Mouse (Mus musculus) MEL (cell line): ENCODE results near the gene Tnfrsf4. TPM values are rescaled to one million over a fixed set of nuclear protein-coding genes. Genes with fewer than 3 reads are reported as not detected.

Experiments
- DNase-seq: peaks from one replicate; pipeline ENCODE4 v3.0.0; 2011; ENCODE audit warnings: low read depth, low spot score
- H3K27ac ChIP-seq: 2 replicates; pipeline ENCODE4 v1.5.1; 2012; ENCODE audit warnings: low read depth, mild to moderate bottlenecking, control low read depth, low read length, moderate library complexity; ENCODE audit not compliant: control insufficient read depth
- H3K27me3 ChIP-seq, 2 experiments: fragments of 150-350 bp in 1 of 2; sonication (generic) in 1 of 2; 2 replicates each; pipeline ENCODE4 v1.6.1; 2012; ENCODE audit warnings: low read length in 2 of 2, mild to moderate bottlenecking in 2 of 2, improper control_type of control experiment in 1 of 2, moderate library complexity in 1 of 2; ENCODE audit not compliant: insufficient read depth in 2 of 2, control insufficient read depth in 1 of 2
- H3K36me3 ChIP-seq, 2 experiments: 2 replicates each; pipeline ENCODE4 v1.6.1; 2012 to 2014; ENCODE audit warnings: low read length in 2 of 2, improper control_type of control experiment in 1 of 2, inconsistent platforms in 1 of 2, mild to moderate bottlenecking in 1 of 2; ENCODE audit not compliant: insufficient read depth in 2 of 2, control insufficient read depth in 1 of 2
- H3K4me1 ChIP-seq, 2 experiments: fragments of 150-350 bp in 1 of 2; sonication (generic) in 1 of 2; 2 replicates each; pipeline ENCODE4 v1.6.1; 2012; ENCODE audit warnings: low read length in 2 of 2, improper control_type of control experiment in 1 of 2, mild to moderate bottlenecking in 1 of 2; ENCODE audit not compliant: insufficient read depth in 2 of 2, control insufficient read depth in 1 of 2
- H3K4me3 ChIP-seq, 2 experiments: fragments of 150-350 bp in 1 of 2; sonication (generic) in 1 of 2; 2 replicates each; pipeline ENCODE4 v1.5.1; 2012; ENCODE audit warnings: low read depth in 2 of 2, low read length in 2 of 2, mild to moderate bottlenecking in 2 of 2, moderate library complexity in 2 of 2, control low read depth in 1 of 2, improper control_type of control experiment in 1 of 2; ENCODE audit not compliant: control insufficient read depth in 1 of 2, insufficient read depth in 1 of 2
- H3K79me2 ChIP-seq: 2 replicates; pipeline ENCODE4 v1.6.1; 2012; ENCODE audit warnings: mild to moderate bottlenecking, low read length, moderate library complexity; ENCODE audit not compliant: control insufficient read depth, poor library complexity, insufficient read depth
- H3K9ac ChIP-seq: 2 replicates; pipeline ENCODE4 v1.6.1; 2012; ENCODE audit warnings: low read depth, mild to moderate bottlenecking, control low read depth, low read length, moderate library complexity; ENCODE audit not compliant: control insufficient read depth, poor library complexity, severe bottlenecking
- H3K9me3 ChIP-seq: fragments of 150-350 bp; sonication (generic); replicated peaks from 2 replicates; pipeline ENCODE4 v1.6.1; 2012; ENCODE audit warnings: mild to moderate bottlenecking, low read length, improper control_type of control experiment, moderate library complexity; ENCODE audit not compliant: insufficient read depth
- CHD1 ChIP-seq: IDR thresholded peaks from 2 replicates; pipeline ENCODE4 v1.6.1; 2012; ENCODE audit warnings: low read depth, mild to moderate bottlenecking, inconsistent platforms, low read length, improper control_type of control experiment
- E2F4 ChIP-seq: IDR thresholded peaks from 2 replicates; pipeline ENCODE4 v1.6.1; 2011; ENCODE audit warnings: low read depth, low read length, improper control_type of control experiment, borderline replicate concordance
- ELF1 ChIP-seq: IDR thresholded peaks from 2 replicates; pipeline ENCODE4 v1.6.1; 2014; ENCODE audit warnings: low read depth, mild to moderate bottlenecking, inconsistent platforms, low read length, improper control_type of control experiment, moderate library complexity
- EP300 ChIP-seq, 2 experiments: IDR thresholded peaks; 2 replicates each; pipeline ENCODE4 v1.6.1; 2011; ENCODE audit warnings: improper control_type of control experiment in 2 of 2, low read length in 2 of 2, low read depth in 1 of 2, mild to moderate bottlenecking in 1 of 2
- GABPA ChIP-seq: IDR thresholded peaks from 2 replicates; pipeline ENCODE4 v1.6.1; 2012; ENCODE audit warnings: low read depth, mild to moderate bottlenecking, inconsistent platforms, low read length, improper control_type of control experiment, moderate library complexity
- GATA1 ChIP-seq: IDR thresholded peaks from 2 replicates; pipeline ENCODE4 v1.6.1; 2011; ENCODE audit warnings: low read depth, low read length, improper control_type of control experiment
- HCFC1 ChIP-seq: IDR thresholded peaks from 2 replicates; pipeline ENCODE4 v1.6.1; 2012; ENCODE audit warnings: low read depth, mild to moderate bottlenecking, inconsistent platforms, low read length, improper control_type of control experiment, moderate library complexity
- JUND ChIP-seq: IDR thresholded peaks from 2 replicates; pipeline ENCODE4 v1.6.1; 2011; ENCODE audit warnings: low read depth, mild to moderate bottlenecking, improper control_type of control experiment, low read length
- KAT2A ChIP-seq: conservative IDR thresholded peaks from 2 replicates; pipeline ENCODE4 v1.6.1; 2012; ENCODE audit warnings: low read depth, low read length, improper control_type of control experiment, inconsistent platforms
- MAFK ChIP-seq: IDR thresholded peaks from 2 replicates; pipeline ENCODE4 v1.6.1; 2011; ENCODE audit warnings: low read depth, mild to moderate bottlenecking, low read length, improper control_type of control experiment, borderline replicate concordance
- MAX ChIP-seq: IDR thresholded peaks from 2 replicates; pipeline ENCODE4 v1.6.1; 2011; ENCODE audit warnings: low read length, improper control_type of control experiment
- MAZ ChIP-seq: IDR thresholded peaks from 2 replicates; pipeline ENCODE4 v1.6.1; 2012; ENCODE audit warnings: low read depth, mild to moderate bottlenecking, inconsistent platforms, low read length, improper control_type of control experiment
- MEF2A ChIP-seq: IDR thresholded peaks from 2 replicates; pipeline ENCODE4 v1.6.1; 2014; ENCODE audit warnings: low read depth, mild to moderate bottlenecking, inconsistent platforms, low read length, improper control_type of control experiment; ENCODE audit not compliant: poor library complexity, insufficient replicate concordance, severe bottlenecking; ENCODE audit errors: extremely low read depth
- MXI1 ChIP-seq: IDR thresholded peaks from 2 replicates; pipeline ENCODE4 v1.6.1; 2011; ENCODE audit warnings: mild to moderate bottlenecking, low read depth, low read length, improper control_type of control experiment
- MYC ChIP-seq: IDR thresholded peaks from 2 replicates; pipeline ENCODE4 v1.6.1; 2011; ENCODE audit warnings: low read depth, mild to moderate bottlenecking, low read length, improper control_type of control experiment, moderate library complexity
- NRF1 ChIP-seq: IDR thresholded peaks from 2 replicates; pipeline ENCODE4 v1.6.1; 2014; ENCODE audit warnings: low read depth, mild to moderate bottlenecking, inconsistent platforms, low read length, improper control_type of control experiment, moderate library complexity; ENCODE audit not compliant: poor library complexity, insufficient read depth, severe bottlenecking
- POLR2AphosphoS2 ChIP-seq: IDR thresholded peaks from 2 replicates; pipeline ENCODE4 v1.6.1; 2011; ENCODE audit warnings: low read length, improper control_type of control experiment
- POLR2AphosphoS5 ChIP-seq: IDR thresholded peaks from 2 replicates; pipeline ENCODE4 v1.6.1; 2012; ENCODE audit warnings: low read depth, borderline replicate concordance, mild to moderate bottlenecking, inconsistent platforms, low read length, moderate library complexity, mixed read lengths
- RAD21 ChIP-seq: IDR thresholded peaks from 2 replicates; pipeline ENCODE4 v1.6.1; 2011; ENCODE audit warnings: mild to moderate bottlenecking, low read depth, low read length, improper control_type of control experiment
- SMC3 ChIP-seq: IDR thresholded peaks from 2 replicates; pipeline ENCODE4 v1.6.1; 2011; ENCODE audit warnings: low read depth, low read length, improper control_type of control experiment
- TBP ChIP-seq: IDR thresholded peaks from 2 replicates; pipeline ENCODE4 v1.8.0; 2011; ENCODE audit warnings: low read depth, low read length, improper control_type of control experiment
- UBTF ChIP-seq: IDR thresholded peaks from 2 replicates; pipeline ENCODE4 v1.6.1; 2012; ENCODE audit warnings: low read depth, mild to moderate bottlenecking, inconsistent platforms, low read length, improper control_type of control experiment, moderate library complexity, borderline replicate concordance; ENCODE audit not compliant: insufficient read depth
- USF1 ChIP-seq: IDR thresholded peaks from 2 replicates; pipeline ENCODE4 v1.6.1; 2014; ENCODE audit warnings: low read depth, mild to moderate bottlenecking, inconsistent platforms, low read length, improper control_type of control experiment, moderate library complexity
- USF2 ChIP-seq, 2 experiments: IDR thresholded peaks; 2 replicates each; pipeline ENCODE4 v1.6.1; 2011 to 2012; ENCODE audit warnings: improper control_type of control experiment in 2 of 2, low read length in 2 of 2, borderline replicate concordance in 1 of 2, inconsistent platforms in 1 of 2, low read depth in 1 of 2, mild to moderate bottlenecking in 1 of 2; ENCODE audit not compliant: insufficient read depth in 1 of 2
- ZC3H11A ChIP-seq: IDR thresholded peaks from 2 replicates; pipeline ENCODE4 v1.6.1; 2012; ENCODE audit warnings: low read depth, mild to moderate bottlenecking, inconsistent platforms, low read length, improper control_type of control experiment
- ZKSCAN1 ChIP-seq: IDR thresholded peaks from 2 replicates; pipeline ENCODE4 v1.6.1; 2012; ENCODE audit warnings: low read depth, mild to moderate bottlenecking, inconsistent platforms, low read length, improper control_type of control experiment, moderate library complexity
- ZMIZ1 ChIP-seq: IDR thresholded peaks from 2 replicates; pipeline ENCODE4 v1.6.1; 2012; ENCODE audit warnings: low read depth, mild to moderate bottlenecking, inconsistent platforms, low read length, improper control_type of control experiment, moderate library complexity
- ZNF384 ChIP-seq: IDR thresholded peaks from 2 replicates; pipeline ENCODE4 v1.6.1; 2012; ENCODE audit warnings: low read depth, mild to moderate bottlenecking, inconsistent platforms, low read length, improper control_type of control experiment
- polyA plus RNA-seq, 2 experiments: library from polyadenylated mRNA; stranded (reverse) in 1 of 2; unstranded in 1 of 2; fragments of >175 nt in 1 of 2; fragments of >200 nt in 1 of 2; gene quantifications; 2 replicates each; pipeline versions ENCODE4 v1.2.1 to v1.2.4; 2012; ENCODE audit warnings: low replicate concordance in 2 of 2, low read depth in 1 of 2; ENCODE audit not compliant: insufficient read length in 2 of 2, insufficient read depth in 1 of 2, missing spikeins in 1 of 2
- total RNA-seq: library from RNA; depleted of rRNA; stranded (reverse); fragments of 300-350 nt; gene quantifications from 2 replicates; pipeline ENCODE4 v1.2.3, GENCODE M21; 2012

The Tnfrsf4 gene
- total and polyA plus RNA-seq, 3 experiments, result 1.6 to 2.7 TPM; not detected in 1

DNA sequence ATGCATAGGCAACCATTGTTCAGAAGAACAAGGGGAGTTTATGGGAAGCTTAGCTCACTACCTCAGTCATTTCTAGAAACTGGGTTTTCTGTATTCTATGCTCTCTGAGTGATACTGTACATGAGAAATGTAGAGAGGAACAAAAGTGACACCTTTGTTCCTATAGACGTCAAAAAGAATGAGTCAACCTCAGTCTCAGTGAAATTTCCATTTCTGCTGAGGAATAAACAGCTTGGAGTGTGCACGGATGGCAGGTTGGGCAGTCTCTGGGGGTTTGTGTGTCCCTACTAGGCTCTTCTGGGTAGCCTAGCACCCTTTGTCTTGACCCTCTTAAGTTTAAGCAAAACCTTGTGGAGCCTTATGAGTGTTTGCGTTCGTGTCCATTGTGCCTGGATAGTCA is 5.3 kb upstream of the Tnfrsf4 start:
- Histone ChIP-seq H3K9ac (no peak overlapping the region), H3K9me3 (no peaks in the 10 kb centered on the region), H3K4me3 (no peak overlapping the region), H3K27ac (no peak overlapping the region), H3K27me3 (no peaks in the 10 kb centered on the region), H3K36me3 (peaks cover 0 to 27% of the 10 kb centered on the region in 2 experiments; a peak in 2 of 4 replicates), H3K79me2 (no peaks in the 10 kb centered on the region), H3K4me1 (no peaks in the 10 kb centered on the region)
- TF ChIP-seq NRF1, result no peak
- no peak for TF ChIP-seq MAX
- TF ChIP-seq ZMIZ1, result no peak
- TF ChIP-seq MXI1, result no peak
- no peak for TF ChIP-seq CHD1
- TF ChIP-seq POLR2AphosphoS5, result no peak
- no peak for TF ChIP-seq TBP
- TF ChIP-seq JUND, result no peak
- no peak for TF ChIP-seq KAT2A
- no peak for TF ChIP-seq EP300 (IDR thresholded peaks at IDR 0.05; ENCODE audit: low read depth in 1 of 2, low read length in 2 of 2)
- TF ChIP-seq MAZ, result no peak
- no peak for TF ChIP-seq ZNF384
- no peak for TF ChIP-seq POLR2AphosphoS2
- no peak for TF ChIP-seq USF2 (IDR thresholded peaks at IDR 0.05; ENCODE audit: borderline replicate concordance in 1 of 2, insufficient read depth in 1 of 2, low read depth in 1 of 2, low read length in 2 of 2)
- TF ChIP-seq RAD21, result no peak
- TF ChIP-seq GABPA, result no peak
- no peak for TF ChIP-seq MEF2A
- no peak for TF ChIP-seq MAFK
- no peak for DNase-seq

- TF ChIP-seq ELF1 (no peak), ZKSCAN1 (no peak), ZMIZ1 (no peak), E2F4 (no peak), MAX (no peak), GABPA (no peak), MYC (no peak), UBTF (no peak), HCFC1 (no peak), USF1 (no peak), RAD21 (no peak), SMC3 (no peak), USF2 (IDR thresholded peaks at IDR 0.05; ENCODE audit: borderline replicate concordance in 1 of 2, insufficient read depth in 1 of 2, low read depth in 1 of 2, low read length in 2 of 2) (no peak), GATA1 (no peak), ZC3H11A (no peak), MEF2A (no peak), KAT2A (no peak)
- Histone ChIP-seq H3K4me1 (no peaks in the 10 kb centered on the region), H3K9ac (no peak overlapping the region), H3K4me3 (no peak overlapping the region), H3K36me3 (peaks cover 0 to 9% of the 10 kb centered on the region in 2 experiments; a peak in 2 of 4 replicates), H3K9me3 (no peaks in the 10 kb centered on the region), H3K27ac (no peak overlapping the region), H3K27me3 (no peaks in the 10 kb centered on the region), H3K79me2 (no peaks in the 10 kb centered on the region)
- DNase-seq, result no peak
These were observed 793 bp downstream of the Tnfrsf4 start for GRCm38 (mm10) chr4:156014436-156014835.
